Mouse (Mus musculus) MEL (cell line): ENCODE data around the gene Gm20388.

ENCODE experiments used
- CTCF ChIP-seq, 3 experiments: IDR thresholded peaks in 2 of 3; conservative IDR thresholded peaks in 1 of 3; 2 replicates each; pipeline ENCODE4 v1.5.1; 2011 to 2012; ENCODE audit warnings: low read length in 3 of 3, low read depth in 2 of 3, mild to moderate bottlenecking in 2 of 3, improper control_type of control experiment in 1 of 3, inconsistent platforms in 1 of 3, mixed read lengths in 1 of 3, moderate library complexity in 1 of 3; ENCODE audit not compliant: control insufficient read depth in 1 of 3, insufficient read depth in 1 of 3, poor library complexity in 1 of 3, severe bottlenecking in 1 of 3
- EP300 ChIP-seq, 2 experiments: IDR thresholded peaks; 2 replicates each; pipeline ENCODE4 v1.6.1; 2011; ENCODE audit warnings: improper control_type of control experiment in 2 of 2, low read length in 2 of 2, low read depth in 1 of 2, mild to moderate bottlenecking in 1 of 2
- HCFC1 ChIP-seq: IDR thresholded peaks from 2 replicates; pipeline ENCODE4 v1.6.1; 2012; ENCODE audit warnings: low read depth, mild to moderate bottlenecking, inconsistent platforms, low read length, improper control_type of control experiment, moderate library complexity
- MAX ChIP-seq: IDR thresholded peaks from 2 replicates; pipeline ENCODE4 v1.6.1; 2011; ENCODE audit warnings: low read length, improper control_type of control experiment
- MYC ChIP-seq: IDR thresholded peaks from 2 replicates; pipeline ENCODE4 v1.6.1; 2011; ENCODE audit warnings: low read depth, mild to moderate bottlenecking, low read length, improper control_type of control experiment, moderate library complexity
- POLR2A ChIP-seq, 2 experiments: IDR thresholded peaks; 2 replicates each; pipeline ENCODE4 v1.6.1; 2011 to 2012; ENCODE audit warnings: low read length in 2 of 2, mild to moderate bottlenecking in 2 of 2, control low read depth in 1 of 2, improper control_type of control experiment in 1 of 2, low read depth in 1 of 2, moderate library complexity in 1 of 2; ENCODE audit not compliant: control insufficient read depth in 1 of 2, insufficient read depth in 1 of 2, poor library complexity in 1 of 2
- POLR2AphosphoS2 ChIP-seq: IDR thresholded peaks from 2 replicates; pipeline ENCODE4 v1.6.1; 2011; ENCODE audit warnings: low read length, improper control_type of control experiment
- RCOR1 ChIP-seq: IDR thresholded peaks from 2 replicates; pipeline ENCODE4 v1.6.1; 2012; ENCODE audit warnings: low read depth, mild to moderate bottlenecking, inconsistent platforms, low read length, improper control_type of control experiment
- USF1 ChIP-seq: IDR thresholded peaks from 2 replicates; pipeline ENCODE4 v1.6.1; 2014; ENCODE audit warnings: low read depth, mild to moderate bottlenecking, inconsistent platforms, low read length, improper control_type of control experiment, moderate library complexity
- USF2 ChIP-seq, 2 experiments: IDR thresholded peaks; 2 replicates each; pipeline ENCODE4 v1.6.1; 2011 to 2012; ENCODE audit warnings: improper control_type of control experiment in 2 of 2, low read length in 2 of 2, borderline replicate concordance in 1 of 2, inconsistent platforms in 1 of 2, low read depth in 1 of 2, mild to moderate bottlenecking in 1 of 2; ENCODE audit not compliant: insufficient read depth in 1 of 2
- ZMIZ1 ChIP-seq: IDR thresholded peaks from 2 replicates; pipeline ENCODE4 v1.6.1; 2012; ENCODE audit warnings: low read depth, mild to moderate bottlenecking, inconsistent platforms, low read length, improper control_type of control experiment, moderate library complexity

GRCm38 (mm10) chr8:124196797-124197196, 4286.2 kb downstream of the Gm20388 start:
- TF ChIP-seq USF2 (IDR thresholded peaks at IDR 0.05; ENCODE audit: borderline replicate concordance in 1 of 2, insufficient read depth in 1 of 2, low read depth in 1 of 2, low read length in 2 of 2) (no peak), EP300 (IDR thresholded peaks at IDR 0.05; ENCODE audit: low read depth in 1 of 2, low read length in 2 of 2) (no peak), POLR2A (IDR thresholded peaks at IDR 0.05; ENCODE audit: control insufficient read depth in 1 of 2, insufficient read depth in 1 of 2, low read depth in 1 of 2, low read length in 2 of 2, poor library complexity in 1 of 2) (no peak), USF1 (no peak), ZMIZ1 (no peak), RCOR1 (no peak), CTCF (IDR thresholded peaks at IDR 0.05 in 2 of 3, conservative IDR thresholded peaks at IDR 0.05 in 1 of 3; ENCODE audit: control insufficient read depth in 1 of 3, insufficient read depth in 1 of 3, low read depth in 2 of 3, low read length in 3 of 3, poor library complexity in 1 of 3, severe bottlenecking in 1 of 3) (no peak), MAX (no peak), MYC (no peak), HCFC1 (no peak), POLR2AphosphoS2 (no peak)
